Mouse (Mus musculus) small intestine, adult 2 months (tissue): ENCODE measurements around the gene Eif2ak2.

Experiments
- CTCF ChIP-seq: fragments of 200-500 bp; IDR thresholded peaks from 2 replicates; pipeline ENCODE4 v1.5.1; 2012; ENCODE audit warnings: low read depth, mild to moderate bottlenecking, control low read depth, inconsistent platforms, low read length, moderate library complexity, mixed read lengths; ENCODE audit not compliant: insufficient replicate concordance, insufficient read length; ENCODE audit errors: extremely low read depth
- POLR2A ChIP-seq: fragments of 200-500 bp; IDR thresholded peaks from 2 replicates; pipeline ENCODE4 v1.6.1; 2012; ENCODE audit warnings: low read depth, mild to moderate bottlenecking, control low read depth, inconsistent platforms, low read length, moderate library complexity

DNA sequence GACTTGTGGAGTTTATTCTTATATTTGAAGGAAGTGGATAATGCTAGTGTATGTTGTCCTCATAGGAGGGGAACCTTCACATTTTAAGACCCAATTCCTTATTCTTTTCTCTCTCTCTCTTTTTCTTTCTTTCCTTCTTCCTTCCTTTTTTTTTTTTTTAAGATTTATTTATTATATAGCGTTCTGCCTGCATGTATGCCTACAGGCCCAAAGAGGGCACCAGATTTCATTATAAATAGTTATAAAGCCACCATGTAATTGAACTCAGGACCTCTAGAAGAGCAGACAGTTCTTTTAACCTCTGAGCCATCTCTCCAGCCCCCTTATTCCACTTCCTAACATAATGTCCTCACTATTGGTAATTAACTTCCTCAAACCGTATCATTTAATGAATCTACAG is 46.3 kb downstream of the Eif2ak2 start:
- TF ChIP-seq POLR2A, result no peak
- TF ChIP-seq CTCF, result no peak
